Mouse (Mus musculus) heart, embryonic 10.5 days (tissue): ENCODE measurements at regions not wholly inside any gene's neighbourhood (a gene's known extent, or its start where the extent isn't known, plus 50 kb on each side); places are given as distances from the start of the nearest gene placed in this dataset.

Experiments used
- DNase-seq: peaks from one replicate; pipeline ENCODE4 v3.0.0-alpha.2; 2017; ENCODE audit warnings: low spot score
- H3K27ac ChIP-seq: fragments of 300-500 bp; sonication (generic); 2 replicates; pipeline ENCODE4 v1.5.1; 2016; ENCODE audit warnings: mild to moderate bottlenecking
- H3K27me3 ChIP-seq: fragments of 300-500 bp; sonication (generic); 2 replicates; pipeline ENCODE4 v1.6.1; 2016; ENCODE audit warnings: mild to moderate bottlenecking; ENCODE audit not compliant: poor library complexity, insufficient read depth, severe bottlenecking
- H3K36me3 ChIP-seq: fragments of 300-500 bp; sonication (generic); 2 replicates; pipeline ENCODE4 v1.6.1; 2016; ENCODE audit warnings: mild to moderate bottlenecking, moderate library complexity
- H3K4me1 ChIP-seq: fragments of 300-500 bp; sonication (generic); 2 replicates; pipeline ENCODE4 v1.6.1; 2016; ENCODE audit warnings: mild to moderate bottlenecking
- H3K4me3 ChIP-seq: fragments of 300-500 bp; sonication (generic); 2 replicates; pipeline ENCODE4 v1.5.1; 2016; ENCODE audit warnings: mild to moderate bottlenecking, moderate library complexity
- H3K9me3 ChIP-seq: fragments of 300-500 bp; sonication (generic); 2 replicates; pipeline ENCODE4 v1.6.1; 2016; ENCODE audit warnings: mild to moderate bottlenecking, moderate library complexity
- WGBS: fragments of 180-500 bp; shearing (Covaris S2); methylation state at CpG from one replicate; pipeline ENCODE4 v1.1.7; 2016; 5-methylcytosine and 5-hydroxymethylcytosine counted together

- Histone ChIP-seq H3K27me3 (peaks cover 6% of the 10 kb centered on the region; the same call in 1 of the 2 replicates), H3K27ac (no peak overlapping the region), H3K36me3 (no peaks in the 10 kb centered on the region), H3K4me3 (no peak overlapping the region), H3K4me1 (no peaks in the 10 kb centered on the region; the same call in 1 of the 2 replicates), H3K9me3 (no peaks in the 10 kb centered on the region)
- no peak for DNase-seq
- WGBS: 85% methylated on average over 6 of the region's 6 CpGs
Observed at GRCm38 (mm10) chr11:63465941-63466340, 337.2 kb downstream of the Pmp22 start.

- no peak for DNase-seq
- H3K9me3 ChIP-seq: no peaks in the 10 kb centered on the region
- H3K27ac ChIP-seq: no peak overlapping the region
- H3K4me1 ChIP-seq: no peaks in the 10 kb centered on the region; the same call in 1 of the 2 replicates
- H3K27me3 ChIP-seq: peaks cover 6% of the 10 kb centered on the region; the same call in 1 of the 2 replicates
- WGBS: 88% methylated on average over 2 of the region's 2 CpGs
- H3K4me3 ChIP-seq: no peak overlapping the region
- no peaks in the 10 kb centered on the region for H3K36me3 ChIP-seq
Observed at GRCm38 (mm10) chr11:63466541-63466940, 337.8 kb downstream of the Pmp22 start.

- Histone ChIP-seq H3K4me3 (no peak overlapping the region), H3K36me3 (no peaks in the 10 kb centered on the region), H3K27me3 (no peaks in the 10 kb centered on the region), H3K4me1 (no peaks in the 10 kb centered on the region), H3K27ac (no peak overlapping the region), H3K9me3 (0 out of 2 replicates have a peak, but pooled peaks cover 4% of the 10 kb centered on the region)
- DNase-seq: peak; percentile 41
- WGBS: 92% methylated on average over 15 of the region's 15 CpGs
Observed at GRCm38 (mm10) chr11:63474831-63475230, 346.0 kb downstream of the Pmp22 start.

- H3K27ac ChIP-seq: no peak overlapping the region
- peaks cover 12% of the 10 kb centered on the region; the same call in 1 of the 2 replicates for H3K4me1 ChIP-seq
- no peaks in the 10 kb centered on the region for H3K36me3 ChIP-seq
- H3K27me3 ChIP-seq: no peaks in the 10 kb centered on the region
- H3K4me3 ChIP-seq: no peak overlapping the region
- 0 out of 2 replicates have a peak, but pooled peaks cover 4% of the 10 kb centered on the region for H3K9me3 ChIP-seq
- peak; percentile 54 for DNase-seq
- WGBS: 79% methylated on average over 7 of the region's 7 CpGs
Observed at GRCm38 (mm10) chr11:63481676-63482310, 353.0 kb downstream of the Pmp22 start.

- H3K27ac ChIP-seq: no peak overlapping the region
- H3K4me3 ChIP-seq: no peak overlapping the region
- peak; percentile 27 for DNase-seq
- 68% methylated on average over 6 of the region's 6 CpGs for WGBS
- H3K4me1 ChIP-seq: peaks cover 17% of the 10 kb centered on the region; the same call in 1 of the 2 replicates
- H3K9me3 ChIP-seq: 0 out of 2 replicates have a peak, but pooled peaks cover 4% of the 10 kb centered on the region
- no peaks in the 10 kb centered on the region for H3K36me3 ChIP-seq
- H3K27me3 ChIP-seq: no peaks in the 10 kb centered on the region
Observed at GRCm38 (mm10) chr11:63482593-63482992, 353.8 kb downstream of the Pmp22 start.

GRCm38 (mm10) chr11:63487203-63487602 lies 358.4 kb downstream of the Pmp22 start:
- Histone ChIP-seq H3K4me1 (peaks cover 17% of the 10 kb centered on the region; the same call in 1 of the 2 replicates), H3K36me3 (no peaks in the 10 kb centered on the region), H3K27me3 (no peaks in the 10 kb centered on the region), H3K27ac (no peak overlapping the region), H3K4me3 (no peak overlapping the region), H3K9me3 (no peaks in the 10 kb centered on the region)
- WGBS: 22% methylated on average over 2 of the region's 2 CpGs
- peak; percentile 58 for DNase-seq

- H3K27me3 ChIP-seq: no peaks in the 10 kb centered on the region
- no peaks in the 10 kb centered on the region for H3K36me3 ChIP-seq
- H3K9me3 ChIP-seq: no peaks in the 10 kb centered on the region
- peak; percentile 70 for DNase-seq
- no peak overlapping the region for H3K27ac ChIP-seq
- no peak overlapping the region for H3K4me3 ChIP-seq
- 64% methylated on average over 5 of the region's 5 CpGs for WGBS
- no peaks in the 10 kb centered on the region for H3K4me1 ChIP-seq
Observed at GRCm38 (mm10) chr11:63502181-63502580, 373.4 kb downstream of the Pmp22 start.

- DNase-seq: peak; percentile 20
- no peak overlapping the region for H3K27ac ChIP-seq
- no peaks in the 10 kb centered on the region for H3K36me3 ChIP-seq
- 90% methylated on average over 8 of the region's 8 CpGs for WGBS
- H3K4me1 ChIP-seq: no peaks in the 10 kb centered on the region
- H3K9me3 ChIP-seq: no peaks in the 10 kb centered on the region
- no peaks in the 10 kb centered on the region for H3K27me3 ChIP-seq
- H3K4me3 ChIP-seq: no peak overlapping the region
Observed at GRCm38 (mm10) chr11:63507387-63507786, 378.6 kb downstream of the Pmp22 start.

- Histone ChIP-seq H3K27ac (no peak overlapping the region), H3K4me1 (no peaks in the 10 kb centered on the region), H3K4me3 (no peak overlapping the region), H3K36me3 (no peaks in the 10 kb centered on the region), H3K9me3 (no peaks in the 10 kb centered on the region), H3K27me3 (no peaks in the 10 kb centered on the region)
- no peak for DNase-seq
- WGBS: 80% methylated on average over 2 of the region's 2 CpGs
Observed at GRCm38 (mm10) chr11:63508727-63509126, 379.9 kb downstream of the Pmp22 start.

GRCm38 (mm10) chr11:63510611-63511010 lies 381.8 kb downstream of the Pmp22 start:
- Histone ChIP-seq H3K4me3 (no peak overlapping the region), H3K27ac (no peak overlapping the region), H3K27me3 (no peaks in the 10 kb centered on the region), H3K36me3 (no peaks in the 10 kb centered on the region), H3K4me1 (no peaks in the 10 kb centered on the region), H3K9me3 (no peaks in the 10 kb centered on the region)
- 84% methylated on average over 7 of the region's 7 CpGs for WGBS
- peak; percentile 54 for DNase-seq

- Histone ChIP-seq H3K27ac (no peak overlapping the region), H3K9me3 (no peaks in the 10 kb centered on the region), H3K4me3 (no peak overlapping the region), H3K27me3 (no peaks in the 10 kb centered on the region), H3K36me3 (no peaks in the 10 kb centered on the region), H3K4me1 (0 out of 2 replicates have a peak, but pooled peaks cover 6% of the 10 kb centered on the region)
- peak; percentile 25 for DNase-seq
- 87% methylated on average over 3 of the region's 3 CpGs for WGBS
Observed at GRCm38 (mm10) chr11:63514615-63515014, 385.8 kb downstream of the Pmp22 start.

- Histone ChIP-seq H3K4me1 (0 out of 2 replicates have a peak, but pooled peaks cover 6% of the 10 kb centered on the region), H3K36me3 (no peaks in the 10 kb centered on the region), H3K27me3 (no peaks in the 10 kb centered on the region), H3K9me3 (no peaks in the 10 kb centered on the region), H3K4me3 (no peak overlapping the region), H3K27ac (peak overlapping the region; percentile 32; the same call in 1 of the 2 replicates)
- peak; percentile 75 for DNase-seq
- 55% methylated on average over 6 of the region's 6 CpGs for WGBS
Observed at GRCm38 (mm10) chr11:63518847-63519246, 390.1 kb downstream of the Pmp22 start.

GRCm38 (mm10) chr11:63524254-63524653 lies 395.5 kb downstream of the Pmp22 start:
- Histone ChIP-seq H3K4me3 (no peak overlapping the region), H3K27me3 (no peaks in the 10 kb centered on the region), H3K36me3 (no peaks in the 10 kb centered on the region), H3K4me1 (no peaks in the 10 kb centered on the region), H3K27ac (no peak overlapping the region), H3K9me3 (no peaks in the 10 kb centered on the region)
- no peak for DNase-seq
- 79% methylated on average over 7 of the region's 7 CpGs for WGBS
